Mouse (Mus musculus): Measurements from ENCODE around the gene Rcn2.

- TF ChIP-seq ZC3H11A (IDR thresholded peaks at IDR 0.05; ENCODE audit: low read depth, low read length) = no peak
- TF ChIP-seq POLR2A (IDR thresholded peaks at IDR 0.05; ENCODE audit: low read depth, low read length) = no peak
- TF ChIP-seq CTCF (conservative IDR thresholded peaks at IDR 0.05 in 1 of 2, IDR thresholded peaks at IDR 0.05 in 1 of 2; ENCODE audit: low read depth in 2 of 2, low read length in 2 of 2) = peak in 1 of 2 experiments; percentile 62; a peak in 2 of 4 replicates
- TF ChIP-seq CHD2 (IDR thresholded peaks at IDR 0.05; ENCODE audit: low read length) = no peak
- TF ChIP-seq MAZ (IDR thresholded peaks at IDR 0.05; ENCODE audit: low read depth, low read length) = no peak
- no peak for TF ChIP-seq ZMIZ1 (IDR thresholded peaks at IDR 0.05; ENCODE audit: low read depth, low read length)
- TF ChIP-seq TCF12 (IDR thresholded peaks at IDR 0.05; ENCODE audit: low read depth, low read length) = no peak
- TF ChIP-seq RAD21 (IDR thresholded peaks at IDR 0.05; ENCODE audit: low read depth, low read length) = peak; percentile 37
These were observed 16.9 kb upstream of the Rcn2 start for GRCm38 (mm10) chr9:56024772-56025171.
